Comparison of ENCODE assay signal across 8 mouse cellular contexts in genomic region chr1:156523842-156524241, GRCm38 (mm10). TPM values are rescaled to one million over a fixed set of nuclear protein-coding genes. Genes with fewer than 3 reads are reported as not detected.
DNase-seq lines count a peak whose midpoint lies in the region; ATAC-seq and TF ChIP-seq lines count a peak whose summit lies in the region.
"Not testable (repeated sequence)": the region's sequence is repeated elsewhere in the genome, so short reads cannot be mapped to it uniquely, and the experiment has no call there.

TSS of gene Gm10031 (plus strand) at chr1:156524012.

- not testable (repeated sequence) for H3K27me3 ChIP-seq in heart, embryonic 12.5 days (replicated peaks); intestine, embryonic 14.5 days (replicated peaks; ENCODE audit: control insufficient read depth, insufficient read depth, low read length); liver, postnatal 0 days (ENCODE audit: insufficient read depth, low read length); neural tube, embryonic 15.5 days (replicated peaks)

- ATAC-seq in frontal cortex, adult (ENCODE audit: low TSS enrichment): peak; percentile 92
- 0 out of 2 replicates have a peak, but pooled peaks have one; percentile 72 for ATAC-seq in heart, embryonic 12.5 days (ENCODE audit: insufficient number of reproducible peaks, low FRiP score)
- ATAC-seq in intestine, embryonic 14.5 days (replicated peaks; ENCODE audit: low FRiP score, low TSS enrichment, low read depth): 0 out of 2 replicates have a peak, but pooled peaks have one; percentile 71
- peak; percentile 76; the same call in 1 of the 2 replicates for ATAC-seq in liver, postnatal 0 days
- ATAC-seq in neural tube, embryonic 15.5 days (ENCODE audit: low FRiP score): peak; percentile 79

- not testable (repeated sequence) for H3K36me3 ChIP-seq in ES-E14 (ENCODE audit: control insufficient read depth, insufficient read depth, low read length, poor library complexity, severe bottlenecking); heart, embryonic 12.5 days; intestine, embryonic 14.5 days (ENCODE audit: control insufficient read depth, insufficient read depth, low read length); liver, postnatal 0 days (replicated peaks; ENCODE audit: insufficient read depth, low read length); neural tube, embryonic 15.5 days

- not testable (repeated sequence) for TF ChIP-seq CTCF in liver, postnatal 0 days (IDR thresholded peaks at IDR 0.05; ENCODE audit: low read depth)

- not testable (repeated sequence) for H3K4me3 ChIP-seq in ES-E14 (ENCODE audit: insufficient read depth in 1 of 2, low read depth in 1 of 2, low read length in 2 of 2, poor library complexity in 1 of 2, severe bottlenecking in 1 of 2); brown adipose tissue, adult 24 weeks (ENCODE audit: insufficient read depth, low read depth, low read length); heart, embryonic 12.5 days; intestine, embryonic 14.5 days (ENCODE audit: low read depth, low read length); liver, postnatal 0 days (ENCODE audit: low read depth, low read length); neural tube, embryonic 15.5 days (replicated peaks)

- not testable (repeated sequence) for H3K27ac ChIP-seq in ES-E14 (ENCODE audit: insufficient read depth, low read depth, low read length, poor library complexity, severe bottlenecking); brown adipose tissue, adult 24 weeks (replicated peaks; ENCODE audit: low read depth, low read length); heart, embryonic 12.5 days (ENCODE audit: poor library complexity, severe bottlenecking); intestine, embryonic 14.5 days (ENCODE audit: low read depth); liver, postnatal 0 days (ENCODE audit: low read depth); neural tube, embryonic 15.5 days (replicated peaks)

- H3K9ac ChIP-seq in ES-E14 (ENCODE audit: insufficient read depth, low read depth, low read length, poor library complexity, severe bottlenecking); heart, embryonic 12.5 days; intestine, embryonic 14.5 days (ENCODE audit: low read length); liver, postnatal 0 days (replicated peaks); neural tube, embryonic 15.5 days (replicated peaks): not testable (repeated sequence)

- not testable (repeated sequence) for H3K4me2 ChIP-seq in heart, embryonic 12.5 days; intestine, embryonic 14.5 days (ENCODE audit: low read length); liver, postnatal 0 days (ENCODE audit: low read depth, low read length); neural tube, embryonic 15.5 days

- not testable (repeated sequence) for H3K9me3 ChIP-seq in ES-E14 (ENCODE audit: control insufficient read depth, insufficient read depth, low read depth, low read length); heart, embryonic 12.5 days (replicated peaks); intestine, embryonic 14.5 days (ENCODE audit: control insufficient read depth, low read length); liver, postnatal 0 days (ENCODE audit: low read length); neural tube, embryonic 15.5 days (replicated peaks)

- not testable (repeated sequence) for DNase-seq in ES-E14 (ENCODE audit: low read depth, low spot score); intestine, embryonic 14.5 days (ENCODE audit: low spot score); left cerebral cortex, adult 8-10 months (ENCODE audit: low spot score in 2 of 2); liver, postnatal 0 days

- in situ Hi-C loops in ES-E14 (cut with MboI; ENCODE audit: low sequenced_read_pairs in 2 of 2, unreplicated experiment in 2 of 2): not testable (repeated sequence)

- not testable (repeated sequence) for H3K4me1 ChIP-seq in ES-E14 (ENCODE audit: control insufficient read depth in 2 of 2, insufficient read depth in 2 of 2, low read length in 2 of 2, poor library complexity in 1 of 2); brown adipose tissue, adult 24 weeks (ENCODE audit: control insufficient read depth, insufficient read depth, insufficient read length, low read length); heart, embryonic 12.5 days (replicated peaks); intestine, embryonic 14.5 days (replicated peaks; ENCODE audit: control insufficient read depth, insufficient read depth, low read length); liver, postnatal 0 days (ENCODE audit: insufficient read depth); neural tube, embryonic 15.5 days

- 91% methylated on average over 22 of the region's 22 CpGs for WGBS in heart, embryonic 12.5 days
- 89% methylated on average over 21 of the region's 22 CpGs for WGBS in intestine, embryonic 14.5 days
- WGBS in liver, postnatal 0 days (ENCODE audit: insufficient replicate concordance): 90% methylated on average over 21 of the region's 22 CpGs
- WGBS in neural tube, embryonic 15.5 days: 97% methylated on average over 22 of the region's 22 CpGs

- TF ChIP-seq EP300 in liver, postnatal 0 days (IDR thresholded peaks at IDR 0.05; ENCODE audit: low read depth): not testable (repeated sequence)

RNA-seq across cellular contexts. Expression of gene Gm10031, which starts in this region (rescaled TPM):
- 19.4 and 20.3 TPM in 2 replicates for total RNA-seq in ES-E14 (2012; rRNA removed)
- polyA plus RNA-seq in brown adipose tissue, adult 24 weeks (2012; ENCODE audit: insufficient read depth, insufficient read length, missing spikeins): 8.3 and 10.6 TPM in 2 replicates
- 0.06 and 0.40 TPM in 2 replicates for polyA plus RNA-seq in heart, embryonic 12.5 days (2016; fragmentation: Nextera tagmentation; extraction: Ambion mirVana)
- 0.39 and 0.69 TPM in 2 replicates for polyA plus RNA-seq in intestine, embryonic 14.5 days (2014; fragmentation: Nextera tagmentation; extraction: Ambion mirVana)
- total RNA-seq in left cerebral cortex, adult 8-10 months (2022): 10 to 100 TPM; 40.3 to 52.2 (median 46.6) TPM
- 0.14 and 0.29 TPM in 2 replicates for polyA plus RNA-seq in liver, postnatal 0 days (2015; fragmentation: Nextera tagmentation; extraction: Ambion mirVana)
- polyA plus RNA-seq in neural tube, embryonic 15.5 days (2015; fragmentation: Nextera tagmentation; extraction: Ambion mirVana): 0.40 and 0.45 TPM in 2 replicates

Comparison
In these comparisons a context has a peak if more than half of its experiments do, and no peak if none do; other contexts are left out.
1. Peak in ATAC-seq in heart, embryonic 12.5 days; RNA of the gene not detected or under 1 TPM.
2. Peak in ATAC-seq in intestine, embryonic 14.5 days; RNA of the gene not detected or under 1 TPM.
3. Peak in ATAC-seq in liver, postnatal 0 days; RNA of the gene not detected or under 1 TPM.
4. Peak in ATAC-seq in neural tube, embryonic 15.5 days; RNA of the gene not detected or under 1 TPM.